Mouse (Mus musculus): Measurements from ENCODE around the gene Man1c1.

DNA sequence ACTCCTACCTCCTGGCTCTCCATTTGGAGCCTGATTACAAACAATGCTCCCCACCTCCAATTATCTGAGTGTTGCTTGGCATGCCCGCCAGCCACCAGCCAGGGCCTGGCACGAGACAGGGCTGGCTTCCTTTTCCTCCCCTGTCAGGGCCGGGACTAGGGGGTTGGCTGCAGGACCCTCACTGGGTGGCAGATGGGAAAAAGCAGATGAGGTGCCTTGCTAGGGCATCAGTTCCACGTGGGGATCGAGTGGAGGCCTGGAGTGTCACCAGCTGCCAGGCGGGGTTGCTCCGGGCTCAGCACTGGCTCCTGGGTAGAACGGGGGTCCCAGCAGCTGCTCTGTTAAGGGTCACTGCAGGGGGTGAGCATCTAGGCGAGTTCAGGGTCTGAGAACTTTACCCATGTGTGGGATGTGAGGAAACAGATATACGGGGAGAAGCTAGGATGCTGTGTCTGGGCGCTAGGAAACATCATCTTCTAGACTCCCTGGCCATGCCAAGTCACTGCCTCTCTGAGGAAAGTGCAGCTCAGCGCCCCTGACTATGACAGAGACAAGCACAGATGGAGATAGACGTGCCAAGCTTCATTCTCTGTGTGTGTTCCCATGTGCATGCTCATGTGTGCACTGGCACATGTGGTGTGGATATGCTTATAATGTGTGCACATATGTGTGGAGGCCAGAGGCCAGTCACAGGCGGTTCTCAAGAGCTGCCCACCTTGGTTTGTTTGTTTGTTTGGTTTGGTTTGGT is 133.2 kb downstream of the Man1c1 start:
- no peak for TF ChIP-seq CTCF (IDR thresholded peaks at IDR 0.05; ENCODE audit: extremely low read depth, insufficient read depth, insufficient read length, insufficient replicate concordance)
- no peak for TF ChIP-seq POLR2A (IDR thresholded peaks at IDR 0.05; ENCODE audit: low read depth, low read length)

Data from spleen, adult 2 months (tissue).